Mouse (Mus musculus) intestine, embryonic 14.5 days (tissue): ENCODE results near the gene BC004004. TPM values are rescaled to one million over a fixed set of nuclear protein-coding genes. Genes with fewer than 3 reads are reported as not detected.

Experiments used
- ATAC-seq: fragments of 200-750 bp; cut with Nextera tagmentation; replicated peaks from 2 replicates; pipeline ENCODE4 v1.8.0; 2017; ENCODE audit warnings: low read depth, moderate number of reproducible peaks, moderate TSS enrichment, moderate library complexity; ENCODE audit not compliant: low FRiP score, low TSS enrichment
- DNase-seq: peaks from one replicate; pipeline ENCODE4 v3.0.0-alpha.2; 2018; ENCODE audit warnings: low spot score
- H3K27ac ChIP-seq: fragments of 300-500 bp; sonication (generic); 2 replicates; pipeline ENCODE4 v1.5.1; 2014; ENCODE audit warnings: low read depth, mild to moderate bottlenecking, control low read depth
- H3K27me3 ChIP-seq: fragments of 300-500 bp; sonication (generic); replicated peaks from 2 replicates; pipeline ENCODE4 v1.6.1; 2014; ENCODE audit warnings: low read length, control low read depth; ENCODE audit not compliant: control insufficient read depth, insufficient read depth
- H3K36me3 ChIP-seq: fragments of 300-500 bp; sonication (generic); 2 replicates; pipeline ENCODE4 v1.6.1; 2014; ENCODE audit warnings: low read length, control low read depth; ENCODE audit not compliant: control insufficient read depth, insufficient read depth
- H3K4me1 ChIP-seq: fragments of 300-500 bp; sonication (generic); replicated peaks from 2 replicates; pipeline ENCODE4 v1.6.1; 2014; ENCODE audit warnings: low read length, control low read depth, mixed read lengths; ENCODE audit not compliant: control insufficient read depth, insufficient read depth
- H3K4me2 ChIP-seq: fragments of 300-500 bp; sonication (generic); 2 replicates; pipeline ENCODE4 v1.6.1; 2014; ENCODE audit warnings: low read length
- H3K4me3 ChIP-seq: fragments of 300-500 bp; sonication (generic); 2 replicates; pipeline ENCODE4 v1.5.1; 2014; ENCODE audit warnings: low read depth, low read length, control low read depth, mixed read lengths
- H3K9ac ChIP-seq: fragments of 300-500 bp; sonication (generic); 2 replicates; pipeline ENCODE4 v1.6.1; 2014; ENCODE audit warnings: mild to moderate bottlenecking, low read length
- H3K9me3 ChIP-seq: fragments of 300-500 bp; sonication (generic); 2 replicates; pipeline ENCODE4 v1.6.1; 2016; ENCODE audit warnings: low read length, control low read depth; ENCODE audit not compliant: control insufficient read depth
- WGBS: fragments of 180-500 bp; shearing (Covaris S2); extraction: QIAGEN DNeasy Blood & Tissue Kit; methylation state at CpG from one replicate; pipeline ENCODE4 v1.1.7; 2014; 5-methylcytosine and 5-hydroxymethylcytosine counted together
- polyA plus RNA-seq: library from polyadenylated mRNA; unstranded; fragments of >200 nt; fragmentation: Nextera tagmentation; extraction: Ambion mirVana; gene quantifications from 2 replicates; pipeline ENCODE4 v1.2.1, GENCODE M21; 2014

The BC004004 gene
- polyA plus RNA-seq, 1 experiment from 2014 or later = 77.4 TPM

GRCm38 (mm10) chr17:29273889-29274288, 5.3 kb downstream of the BC004004 start:
- WGBS = 75% methylated on average over 11 of the region's 11 CpGs
- ATAC-seq (no peak), DNase-seq (no peak)

GRCm38 (mm10) chr17:29280422-29280821, 11.8 kb downstream of the BC004004 start:
- Histone ChIP-seq H3K4me1 (no peaks in the 10 kb centered on the region), H3K4me2 (no peak overlapping the region), H3K9ac (no peak overlapping the region), H3K27ac (no peak overlapping the region), H3K9me3 (no peaks in the 10 kb centered on the region), H3K27me3 (no peaks in the 10 kb centered on the region), H3K4me3 (no peak overlapping the region), H3K36me3 (peaks cover 31% of the 10 kb centered on the region)
- DNase-seq (no peak), ATAC-seq (no peak)
- WGBS = 95% methylated on average over 5 of the region's 5 CpGs

More at GRCm38 (mm10) chr17:29273889-29274288, 5.3 kb downstream of the BC004004 start:
- Histone ChIP-seq H3K9ac (no peak overlapping the region), H3K4me1 (peaks cover 8% of the 10 kb centered on the region), H3K27ac (no peak overlapping the region), H3K27me3 (no peaks in the 10 kb centered on the region), H3K36me3 (peaks cover 1% of the 10 kb centered on the region; the same call in 1 of the 2 replicates), H3K4me2 (no peak overlapping the region), H3K9me3 (no peaks in the 10 kb centered on the region), H3K4me3 (no peak overlapping the region)

GRCm38 (mm10) chr17:29281541-29281940, 13.0 kb downstream of the BC004004 start:
- Histone ChIP-seq H3K9ac (no peak overlapping the region), H3K4me3 (no peak overlapping the region), H3K4me2 (no peak overlapping the region), H3K4me1 (no peaks in the 10 kb centered on the region), H3K36me3 (peaks cover 31% of the 10 kb centered on the region), H3K9me3 (no peaks in the 10 kb centered on the region), H3K27ac (no peak overlapping the region), H3K27me3 (no peaks in the 10 kb centered on the region)
- WGBS = 83% methylated on average over 5 of the region's 5 CpGs
- DNase-seq (no peak), ATAC-seq (no peak)

- H3K4me3 ChIP-seq = no peak overlapping the region
- ATAC-seq (no peak), DNase-seq (no peak)
- no peak overlapping the region for H3K9ac ChIP-seq
- H3K4me2 ChIP-seq = no peak overlapping the region
- H3K4me1 ChIP-seq = no peaks in the 10 kb centered on the region
- no peaks in the 10 kb centered on the region for H3K9me3 ChIP-seq
- H3K36me3 ChIP-seq = peaks cover 31% of the 10 kb centered on the region
- H3K27ac ChIP-seq = no peak overlapping the region
- WGBS = 75% methylated on average over 21 of the region's 21 CpGs
- no peaks in the 10 kb centered on the region for H3K27me3 ChIP-seq
Observed at GRCm38 (mm10) chr17:29282216-29282952, 13.8 kb downstream of the BC004004 start.

GRCm38 (mm10) chr17:29291793-29292192, 23.2 kb downstream of the BC004004 start:
- Histone ChIP-seq H3K27me3 (no peaks in the 10 kb centered on the region), H3K27ac (no peak overlapping the region), H3K4me1 (0 out of 2 replicates have a peak, but pooled peaks cover 4% of the 10 kb centered on the region), H3K4me3 (no peak overlapping the region), H3K9me3 (no peaks in the 10 kb centered on the region), H3K36me3 (peaks cover 18% of the 10 kb centered on the region), H3K9ac (no peak overlapping the region), H3K4me2 (no peak overlapping the region)
- 88% methylated on average over 7 of the region's 7 CpGs for WGBS
- ATAC-seq (no peak), DNase-seq (no peak)

- 80% methylated on average over 3 of the region's 3 CpGs for WGBS
Observed at GRCm38 (mm10) chr17:29292996-29293395, 24.4 kb downstream of the BC004004 start.

GRCm38 (mm10) chr17:29293807-29294605, 25.4 kb downstream of the BC004004 start:
- H3K36me3 ChIP-seq = peaks cover 27% of the 10 kb centered on the region
- no peak overlapping the region for H3K27ac ChIP-seq
- H3K4me2 ChIP-seq = no peak overlapping the region
- DNase-seq = no peak
- peaks cover 8% of the 10 kb centered on the region for H3K4me1 ChIP-seq
- no peaks in the 10 kb centered on the region for H3K9me3 ChIP-seq
- H3K27me3 ChIP-seq = no peaks in the 10 kb centered on the region
- WGBS = 75% methylated on average over 9 of the region's 9 CpGs
- no peak overlapping the region for H3K4me3 ChIP-seq
- H3K9ac ChIP-seq = no peak overlapping the region
- no peak for ATAC-seq

More at GRCm38 (mm10) chr17:29292996-29293395, 24.4 kb downstream of the BC004004 start:
- H3K4me2 ChIP-seq = no peak overlapping the region
- DNase-seq = no peak
- H3K4me1 ChIP-seq = peaks cover 8% of the 10 kb centered on the region
- H3K4me3 ChIP-seq = no peak overlapping the region
- no peak for ATAC-seq
- no peak overlapping the region for H3K27ac ChIP-seq
- peaks cover 18% of the 10 kb centered on the region for H3K36me3 ChIP-seq
- no peak overlapping the region for H3K9ac ChIP-seq
- H3K27me3 ChIP-seq = no peaks in the 10 kb centered on the region
- H3K9me3 ChIP-seq = no peaks in the 10 kb centered on the region

- Histone ChIP-seq H3K9ac (no peak overlapping the region), H3K9me3 (no peaks in the 10 kb centered on the region), H3K27me3 (no peaks in the 10 kb centered on the region), H3K4me1 (peaks cover 8% of the 10 kb centered on the region), H3K27ac (no peak overlapping the region), H3K4me2 (no peak overlapping the region), H3K36me3 (peaks cover 40% of the 10 kb centered on the region), H3K4me3 (no peak overlapping the region)
- DNase-seq (no peak), ATAC-seq (no peak)
- 53% methylated on average over 5 of the region's 5 CpGs for WGBS
Observed at GRCm38 (mm10) chr17:29295835-29296234, 27.2 kb downstream of the BC004004 start.
